Mouse (Mus musculus): ENCODE data around the gene Cdh24. TPM values are rescaled to one million over a fixed set of nuclear protein-coding genes. Genes with fewer than 3 reads are reported as not detected.

Cdh24 gene
- polyA plus RNA-seq, 2 experiments: 5.7 to 50.0 TPM

DNA sequence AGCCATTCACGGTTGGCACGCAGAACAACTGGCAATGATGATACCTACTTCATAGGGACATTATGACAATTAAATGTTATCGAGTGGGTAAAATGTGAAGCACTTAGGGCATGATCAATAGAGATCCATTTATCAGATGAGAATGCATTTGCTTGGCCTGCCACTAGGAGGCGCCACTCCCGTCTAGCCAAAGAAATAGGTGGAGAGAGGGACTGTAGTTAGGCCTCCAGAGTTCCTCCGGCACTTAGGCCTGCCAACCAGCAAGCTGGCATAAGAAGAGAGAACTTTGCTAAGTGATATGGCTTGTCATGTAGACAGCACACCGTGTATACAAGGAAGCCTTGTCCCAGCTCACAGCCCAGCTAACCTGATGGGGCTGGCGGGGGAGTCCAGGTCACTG lies 4.2 kb downstream of the Cdh24 start:
- 57% methylated on average over 8 of the region's 8 CpGs for WGBS
- H3K9me3 ChIP-seq (ENCODE audit: control insufficient read depth, low read length): no peaks in the 10 kb centered on the region
- H3K4me2 ChIP-seq (replicated peaks; ENCODE audit: low read depth, low read length, severe bottlenecking): no peak overlapping the region
- DNase-seq (ENCODE audit: low spot score) (no peak), ATAC-seq (ENCODE audit: low FRiP score, low read depth) (no peak)
- H3K36me3 ChIP-seq (ENCODE audit: control insufficient read depth, insufficient read depth, low read length): peaks cover 63% of the 10 kb centered on the region
- no peaks in the 10 kb centered on the region for H3K27me3 ChIP-seq (ENCODE audit: control insufficient read depth, insufficient read depth, low read length)
- no peak overlapping the region for H3K9ac ChIP-seq (ENCODE audit: low read depth, low read length, severe bottlenecking)
- H3K4me3 ChIP-seq (replicated peaks; ENCODE audit: low read length): no peak overlapping the region
- H3K4me1 ChIP-seq (ENCODE audit: control insufficient read depth, insufficient read depth, low read length): peaks cover 10% of the 10 kb centered on the region
- H3K27ac ChIP-seq (replicated peaks; ENCODE audit: low read depth, low read length): no peak overlapping the region
- TF ChIP-seq POLR2A (IDR thresholded peaks at IDR 0.05; ENCODE audit: borderline replicate concordance, extremely low read depth, insufficient read depth, insufficient read length): no peak

DNA sequence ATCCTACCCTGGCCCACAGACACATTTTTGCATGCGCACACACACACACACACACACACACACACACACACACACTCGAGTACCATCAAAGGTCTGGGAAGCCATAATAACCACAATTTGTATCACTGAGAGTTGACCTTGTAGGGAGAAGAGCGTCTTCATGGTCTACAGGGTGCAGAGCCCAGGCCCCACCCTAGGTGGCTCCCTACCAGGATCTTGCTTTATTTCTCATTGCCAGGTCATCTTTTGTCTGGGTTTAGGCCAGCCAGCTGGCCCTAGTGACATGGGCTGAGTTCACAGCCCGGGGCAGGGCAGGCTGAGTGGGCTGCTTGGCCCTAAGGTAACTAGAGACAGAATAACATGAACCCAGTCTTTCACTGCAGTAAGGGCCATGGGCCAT lies 7.0 kb downstream of the Cdh24 start:
- H3K9ac ChIP-seq (ENCODE audit: low read depth, low read length, severe bottlenecking): no peak overlapping the region
- H3K27ac ChIP-seq (replicated peaks; ENCODE audit: low read depth, low read length): no peak overlapping the region
- DNase-seq (ENCODE audit: low spot score): no peak
- H3K4me1 ChIP-seq (ENCODE audit: control insufficient read depth, insufficient read depth, low read length): no peaks in the 10 kb centered on the region; the same call in 1 of the 2 replicates
- TF ChIP-seq POLR2A (IDR thresholded peaks at IDR 0.05; ENCODE audit: borderline replicate concordance, extremely low read depth, insufficient read depth, insufficient read length): no peak
- WGBS: 88% methylated on average over 4 of the region's 4 CpGs
- H3K36me3 ChIP-seq (ENCODE audit: control insufficient read depth, insufficient read depth, low read length): peaks cover 77% of the 10 kb centered on the region
- H3K4me3 ChIP-seq (replicated peaks; ENCODE audit: low read length): no peak overlapping the region
- H3K9me3 ChIP-seq (ENCODE audit: control insufficient read depth, low read length): no peaks in the 10 kb centered on the region
- no peak overlapping the region for H3K4me2 ChIP-seq (replicated peaks; ENCODE audit: low read depth, low read length, severe bottlenecking)
- no peak for ATAC-seq (ENCODE audit: low FRiP score, low read depth)
- no peaks in the 10 kb centered on the region for H3K27me3 ChIP-seq (ENCODE audit: control insufficient read depth, insufficient read depth, low read length)

DNA sequence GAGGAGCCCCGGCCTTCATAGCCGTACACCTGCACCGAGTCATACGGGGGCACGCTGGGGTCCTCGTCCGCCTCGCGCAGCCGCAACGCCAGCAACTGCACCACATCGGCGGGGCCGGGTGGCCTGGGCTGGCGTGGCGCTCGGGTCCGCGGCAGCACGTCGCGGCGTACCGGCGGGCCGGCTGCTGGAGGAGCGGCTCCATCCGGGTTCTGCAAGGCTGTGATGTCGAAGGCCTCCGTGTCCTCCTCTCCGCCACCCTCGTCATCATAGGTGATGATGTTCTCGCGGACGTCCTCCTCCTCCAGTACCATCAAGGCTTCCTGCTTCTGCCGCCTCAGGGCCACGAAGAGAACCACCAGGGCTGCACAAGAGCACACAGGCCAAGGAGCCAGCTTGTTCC lies 8.9 kb downstream of the Cdh24 start:
- Histone ChIP-seq H3K4me2 (replicated peaks; ENCODE audit: low read depth, low read length, severe bottlenecking) (no peak overlapping the region), H3K36me3 (ENCODE audit: control insufficient read depth, insufficient read depth, low read length) (peaks cover 63% of the 10 kb centered on the region), H3K27ac (replicated peaks; ENCODE audit: low read depth, low read length) (no peak overlapping the region), H3K9ac (ENCODE audit: low read depth, low read length, severe bottlenecking) (no peak overlapping the region), H3K9me3 (ENCODE audit: control insufficient read depth, low read length) (no peaks in the 10 kb centered on the region), H3K27me3 (ENCODE audit: control insufficient read depth, insufficient read depth, low read length) (no peaks in the 10 kb centered on the region), H3K4me3 (replicated peaks; ENCODE audit: low read length) (no peak overlapping the region), H3K4me1 (ENCODE audit: control insufficient read depth, insufficient read depth, low read length) (no peaks in the 10 kb centered on the region)
- no peak for TF ChIP-seq POLR2A (IDR thresholded peaks at IDR 0.05; ENCODE audit: borderline replicate concordance, extremely low read depth, insufficient read depth, insufficient read length)
- WGBS: 91% methylated on average over 17 of the region's 37 CpGs
- ATAC-seq (ENCODE audit: low FRiP score, low read depth) (no peak), DNase-seq (ENCODE audit: low spot score) (no peak)

DNA sequence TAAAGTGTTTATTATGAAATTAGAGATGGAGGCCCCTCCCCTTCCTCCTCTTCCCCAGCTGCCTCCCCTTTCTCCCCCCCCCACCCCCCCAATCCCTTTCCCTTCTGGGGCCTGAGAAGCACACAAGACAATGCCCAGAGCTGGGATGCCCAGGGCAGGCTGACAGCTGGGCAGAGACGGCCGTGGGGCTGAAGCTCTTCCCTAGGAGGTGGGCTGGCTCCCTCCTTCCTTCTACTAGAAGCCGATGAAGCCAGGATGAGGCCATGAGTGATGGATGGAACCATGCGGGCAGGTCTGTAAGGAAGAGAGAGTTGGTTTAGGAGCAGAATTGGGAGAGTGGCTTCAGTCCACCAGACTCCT lies 9.9 kb downstream of the Cdh24 start:
- no peaks in the 10 kb centered on the region for H3K27me3 ChIP-seq (ENCODE audit: control insufficient read depth, insufficient read depth, low read length)
- TF ChIP-seq POLR2A (IDR thresholded peaks at IDR 0.05; ENCODE audit: borderline replicate concordance, extremely low read depth, insufficient read depth, insufficient read length): no peak
- H3K27ac ChIP-seq (replicated peaks; ENCODE audit: low read depth, low read length): no peak overlapping the region
- H3K4me3 ChIP-seq (replicated peaks; ENCODE audit: low read length): no peak overlapping the region
- no peak overlapping the region for H3K4me2 ChIP-seq (replicated peaks; ENCODE audit: low read depth, low read length, severe bottlenecking)
- no peak overlapping the region for H3K9ac ChIP-seq (ENCODE audit: low read depth, low read length, severe bottlenecking)
- WGBS: 68% methylated on average over 4 of the region's 4 CpGs
- ATAC-seq (ENCODE audit: low FRiP score, low read depth) (no peak), DNase-seq (ENCODE audit: low spot score) (no peak)
- H3K36me3 ChIP-seq (ENCODE audit: control insufficient read depth, insufficient read depth, low read length): peaks cover 53% of the 10 kb centered on the region
- H3K4me1 ChIP-seq (ENCODE audit: control insufficient read depth, insufficient read depth, low read length): no peaks in the 10 kb centered on the region
- no peaks in the 10 kb centered on the region for H3K9me3 ChIP-seq (ENCODE audit: control insufficient read depth, low read length)

DNA sequence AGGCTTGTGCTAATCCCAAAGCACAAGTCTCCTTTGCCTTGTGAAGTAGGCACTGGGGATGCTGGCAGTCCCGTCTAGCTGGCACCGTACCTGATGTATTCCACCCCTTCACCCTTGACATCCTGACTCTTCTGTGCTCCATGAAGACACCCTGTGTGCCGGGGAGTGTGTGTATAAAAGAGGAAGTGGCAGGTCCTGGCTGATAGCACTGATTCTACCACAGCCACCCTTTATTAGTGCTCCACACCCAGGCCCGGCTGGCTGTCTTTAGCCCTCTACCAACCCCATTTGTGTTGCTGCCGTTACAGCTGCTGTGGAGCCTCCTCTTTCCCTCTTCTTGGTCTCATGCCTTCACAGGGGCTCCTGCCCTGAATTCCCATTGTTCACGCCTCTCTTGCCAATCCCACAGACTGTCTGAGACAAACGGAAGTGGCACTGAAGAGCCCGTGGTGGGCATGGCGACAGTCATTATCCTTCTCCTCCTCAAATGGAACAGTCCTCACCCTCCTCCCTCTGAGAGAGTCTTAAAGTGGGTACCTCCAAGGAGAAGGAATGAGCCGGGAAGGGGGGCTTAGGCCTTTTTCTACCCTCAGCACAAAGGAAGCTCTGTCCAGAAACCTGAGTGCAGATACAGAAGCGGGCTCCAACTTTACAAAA lies 10.5 kb downstream of the Cdh24 start:
- no peak for TF ChIP-seq POLR2A (IDR thresholded peaks at IDR 0.05; ENCODE audit: borderline replicate concordance, extremely low read depth, insufficient read depth, insufficient read length)
- Histone ChIP-seq H3K4me2 (replicated peaks; ENCODE audit: low read depth, low read length, severe bottlenecking) (no peak overlapping the region), H3K27ac (replicated peaks; ENCODE audit: low read depth, low read length) (no peak overlapping the region), H3K4me3 (replicated peaks; ENCODE audit: low read length) (no peak overlapping the region), H3K9me3 (ENCODE audit: control insufficient read depth, low read length) (no peaks in the 10 kb centered on the region), H3K27me3 (ENCODE audit: control insufficient read depth, insufficient read depth, low read length) (no peaks in the 10 kb centered on the region), H3K36me3 (ENCODE audit: control insufficient read depth, insufficient read depth, low read length) (peaks cover 48% of the 10 kb centered on the region), H3K9ac (ENCODE audit: low read depth, low read length, severe bottlenecking) (no peak overlapping the region), H3K4me1 (ENCODE audit: control insufficient read depth, insufficient read depth, low read length) (no peaks in the 10 kb centered on the region)
- 72% methylated on average over 11 of the region's 11 CpGs for WGBS
- no peak for DNase-seq (ENCODE audit: low spot score)
- ATAC-seq (ENCODE audit: low FRiP score, low read depth): no peak

DNA sequence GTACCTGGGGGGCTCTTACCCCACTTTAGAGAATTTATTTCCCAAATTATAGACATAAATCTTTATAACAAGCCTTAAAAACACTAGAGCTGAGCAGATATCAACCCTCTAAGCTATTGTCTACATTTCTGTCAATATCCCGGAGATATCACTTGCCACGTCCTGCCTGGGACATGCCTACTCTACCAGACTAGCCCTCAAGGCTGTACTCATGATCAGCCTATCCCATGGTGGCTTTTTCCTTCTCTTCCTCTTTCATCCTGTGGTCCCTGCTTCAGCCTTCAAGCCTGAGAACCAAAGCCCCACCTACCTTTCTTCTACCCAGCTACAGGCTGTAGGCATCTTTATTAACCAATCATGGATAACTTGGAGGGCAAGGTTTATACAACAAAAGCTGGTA lies 11.4 kb downstream of the Cdh24 start:
- peaks cover 42% of the 10 kb centered on the region for H3K36me3 ChIP-seq (ENCODE audit: control insufficient read depth, insufficient read depth, low read length)
- no peak for ATAC-seq (ENCODE audit: low FRiP score, low read depth)
- no peaks in the 10 kb centered on the region for H3K4me1 ChIP-seq (ENCODE audit: control insufficient read depth, insufficient read depth, low read length)

More for the DNA sequence above, 11.4 kb downstream of the Cdh24 start:
- no peak overlapping the region for H3K9ac ChIP-seq (ENCODE audit: low read depth, low read length, severe bottlenecking)
- no peaks in the 10 kb centered on the region for H3K9me3 ChIP-seq (ENCODE audit: control insufficient read depth, low read length)
- H3K27me3 ChIP-seq (ENCODE audit: control insufficient read depth, insufficient read depth, low read length): no peaks in the 10 kb centered on the region
- H3K27ac ChIP-seq (replicated peaks; ENCODE audit: low read depth, low read length): no peak overlapping the region
- WGBS: 86% methylated on average over 2 of the region's 2 CpGs
- no peak overlapping the region for H3K4me3 ChIP-seq (replicated peaks; ENCODE audit: low read length)
- no peak for TF ChIP-seq POLR2A (IDR thresholded peaks at IDR 0.05; ENCODE audit: borderline replicate concordance, extremely low read depth, insufficient read depth, insufficient read length)
- DNase-seq (ENCODE audit: low spot score): no peak
- H3K4me2 ChIP-seq (replicated peaks; ENCODE audit: low read depth, low read length, severe bottlenecking): no peak overlapping the region

Measured in limb, embryonic 14.5 days (tissue).